Mouse (Mus musculus) embryo, embryonic 11 days (tissue): ENCODE measurements around the gene Pex11g.

Experiments used
- DNase-seq: peaks from one replicate; pipeline ENCODE4 v3.0.0-alpha.2; 2015

The Pex11g gene

GRCm38 (mm10) chr8:3480221-3480785 is 12.8 kb upstream of the Pex11g start:
- no peak for DNase-seq

GRCm38 (mm10) chr8:3475715-3476429 is 8.4 kb upstream of the Pex11g start:
- peak; percentile 46 for DNase-seq

GRCm38 (mm10) chr8:3470562-3470961 is 3.1 kb upstream of the Pex11g start, which contains the start of gene Tex45:
TSS of gene Tex45 (plus strand) at chr8:3470862.
- no peak for DNase-seq

GRCm38 (mm10) chr8:3468838-3469237 is 1.4 kb upstream of the Pex11g start:
- peak; percentile 17 for DNase-seq

- peak; percentile 13 for DNase-seq
These were observed 536 bp upstream of the Pex11g start for GRCm38 (mm10) chr8:3467886-3468545.

GRCm38 (mm10) chr8:3464309-3464708 is 3.2 kb downstream of the Pex11g start:
- peak; percentile 70 for DNase-seq

- DNase-seq: no peak
These were observed 4.2 kb downstream of the Pex11g start for GRCm38 (mm10) chr8:3463248-3463647.

GRCm38 (mm10) chr8:3451992-3452391 is 15.5 kb downstream of the Pex11g start:
- no peak for DNase-seq

GRCm38 (mm10) chr8:3450670-3451069 is 16.8 kb downstream of the Pex11g start:
- DNase-seq: peak; percentile 75

- DNase-seq: no peak
These were observed 18.3 kb downstream of the Pex11g start for GRCm38 (mm10) chr8:3449226-3449625.

GRCm38 (mm10) chr8:3439510-3439909 is 28.0 kb downstream of the Pex11g start:
- DNase-seq: peak; percentile 26

- no peak for DNase-seq
These were observed 31.0 kb downstream of the Pex11g start for GRCm38 (mm10) chr8:3436492-3436891.

GRCm38 (mm10) chr8:3431113-3431512 is 36.4 kb downstream of the Pex11g start:
- no peak for DNase-seq

- DNase-seq: no peak
These were observed 37.5 kb downstream of the Pex11g start for GRCm38 (mm10) chr8:3429966-3430365.

- no peak for DNase-seq
These were observed 39.1 kb downstream of the Pex11g start for GRCm38 (mm10) chr8:3428426-3428825.

- DNase-seq: no peak
These were observed 41.3 kb downstream of the Pex11g start for GRCm38 (mm10) chr8:3426211-3426610.

GRCm38 (mm10) chr8:3425217-3425616 is 42.3 kb downstream of the Pex11g start:
- DNase-seq: no peak

- no peak for DNase-seq
These were observed 46.0 kb downstream of the Pex11g start for GRCm38 (mm10) chr8:3421507-3421906.

GRCm38 (mm10) chr8:3420105-3420706 is 47.3 kb downstream of the Pex11g start:
- peak; percentile 16 for DNase-seq

- DNase-seq: peak; percentile 23
These were observed 49.4 kb downstream of the Pex11g start for GRCm38 (mm10) chr8:3418101-3418500.

GRCm38 (mm10) chr8:3417455-3417854 is 50.0 kb downstream of the Pex11g start:
- DNase-seq: peak; percentile 74

- DNase-seq: peak; percentile 21
These were observed 50.6 kb downstream of the Pex11g start for GRCm38 (mm10) chr8:3416846-3417245.

GRCm38 (mm10) chr8:3415661-3416060 is 51.8 kb downstream of the Pex11g start:
- no peak for DNase-seq

- no peak for DNase-seq
These were observed 52.2 kb downstream of the Pex11g start for GRCm38 (mm10) chr8:3415259-3415658.
